Mouse (Mus musculus) ES-E14 (cell line): ENCODE measurements around the gene Ntrk3.

Experiments used
- CHD2 ChIP-seq: IDR thresholded peaks from 2 replicates; pipeline ENCODE4 v1.6.1; 2014; ENCODE audit warnings: mild to moderate bottlenecking, low read depth, low read length, inconsistent platforms
- HCFC1 ChIP-seq: IDR thresholded peaks from 2 replicates; pipeline ENCODE4 v1.6.1; 2012; ENCODE audit warnings: low read length, inconsistent platforms, borderline replicate concordance; ENCODE audit not compliant: insufficient read depth
- MAFK ChIP-seq: IDR thresholded peaks from 2 replicates; pipeline ENCODE4 v1.6.1; 2014; ENCODE audit warnings: mild to moderate bottlenecking, low read depth, low read length, inconsistent platforms; ENCODE audit not compliant: insufficient read depth
- ZC3H11A ChIP-seq: IDR thresholded peaks from 2 replicates; pipeline ENCODE4 v1.6.1; 2012; ENCODE audit warnings: low read depth, mild to moderate bottlenecking, inconsistent platforms, low read length, borderline replicate concordance
- ZNF384 ChIP-seq: IDR thresholded peaks from 2 replicates; pipeline ENCODE4 v1.6.1; 2012; ENCODE audit warnings: low read depth, low read length, inconsistent platforms

DNA sequence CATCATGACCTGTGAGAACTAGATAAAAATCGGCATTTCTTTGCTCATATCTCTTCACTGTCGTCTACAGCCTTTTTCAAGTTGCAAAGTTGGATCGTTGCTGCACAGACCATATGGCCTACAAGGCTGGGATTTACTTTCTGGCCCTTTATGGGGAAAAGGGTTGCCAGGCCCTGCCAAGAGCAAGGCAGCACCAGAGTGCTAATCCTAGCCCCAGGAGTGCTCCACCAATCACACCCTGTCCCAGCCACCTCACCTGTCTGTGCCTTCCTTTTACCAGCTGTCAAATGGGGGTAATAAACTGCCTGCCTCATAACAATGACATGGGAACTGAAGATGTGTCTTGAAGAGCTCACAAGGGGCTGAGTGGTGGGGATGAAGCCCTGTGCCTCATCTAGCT is 218.1 kb downstream of the Ntrk3 start:
- TF ChIP-seq ZC3H11A: no peak
- TF ChIP-seq MAFK: no peak
- TF ChIP-seq ZNF384: no peak
- no peak for TF ChIP-seq CHD2
- no peak for TF ChIP-seq HCFC1
